Mouse (Mus musculus) megakaryocyte, embryonic 14.5 days (primary cell): ENCODE data around the gene Matn3.

Experiments used
- FLI1 ChIP-seq: IDR thresholded peaks from 2 replicates; pipeline ENCODE4 v1.6.1; 2012; ENCODE audit warnings: low read length, inconsistent platforms, mixed read lengths
- GATA1 ChIP-seq: IDR thresholded peaks from 3 replicates; pipeline ENCODE4 v1.6.1; 2012; ENCODE audit warnings: mixed read lengths, low read length, inconsistent platforms, borderline replicate concordance

DNA sequence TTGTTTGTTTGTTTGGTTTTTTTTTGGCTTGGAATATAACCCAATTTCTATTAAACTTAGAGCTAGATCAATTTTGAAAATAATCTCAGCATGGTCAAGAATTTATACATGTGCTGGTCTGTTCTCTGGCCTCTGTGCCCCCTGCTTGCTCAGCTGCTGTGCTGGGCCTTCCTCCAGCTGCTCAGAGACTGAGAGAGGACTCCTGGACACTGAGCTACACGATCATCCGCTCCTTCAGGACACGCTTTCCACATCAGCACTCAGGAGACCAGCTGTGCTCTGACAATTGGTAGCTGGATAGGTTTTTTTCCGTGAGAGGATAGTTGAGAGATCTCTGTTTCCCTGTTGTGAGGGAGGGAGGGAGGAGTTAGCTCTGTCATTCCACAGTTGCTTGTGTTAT, 62.6 kb downstream of the Matn3 start:
- no peak for TF ChIP-seq GATA1
- no peak for TF ChIP-seq FLI1
